Mouse (Mus musculus): Measurements from ENCODE around the gene P4ha2.

GRCm38 (mm10) chr11:54067996-54068519 lies 31.8 kb upstream of the P4ha2 start:
- TF ChIP-seq POLR2A (IDR thresholded peaks at IDR 0.05; ENCODE audit: extremely low read depth, insufficient read depth, low read length) (no peak), CTCF (IDR thresholded peaks at IDR 0.05; ENCODE audit: low read depth, low read length) (no peak)
